Mouse (Mus musculus) ovary, adult 2 months (tissue): Measurements from ENCODE around the gene Olfr972. TPM values are rescaled to one million over a fixed set of nuclear protein-coding genes. Genes with fewer than 3 reads are reported as not detected.

Experiments
- polyA plus RNA-seq: library from polyadenylated mRNA; depleted of rRNA; stranded (reverse); fragments of >200 nt; gene quantifications from 2 replicates; pipeline ENCODE4 v1.2.3, GENCODE M21; 2012; rRNA removed

The Olfr972 gene
- polyA plus RNA-seq: not detected in 2 replicates

DNA sequence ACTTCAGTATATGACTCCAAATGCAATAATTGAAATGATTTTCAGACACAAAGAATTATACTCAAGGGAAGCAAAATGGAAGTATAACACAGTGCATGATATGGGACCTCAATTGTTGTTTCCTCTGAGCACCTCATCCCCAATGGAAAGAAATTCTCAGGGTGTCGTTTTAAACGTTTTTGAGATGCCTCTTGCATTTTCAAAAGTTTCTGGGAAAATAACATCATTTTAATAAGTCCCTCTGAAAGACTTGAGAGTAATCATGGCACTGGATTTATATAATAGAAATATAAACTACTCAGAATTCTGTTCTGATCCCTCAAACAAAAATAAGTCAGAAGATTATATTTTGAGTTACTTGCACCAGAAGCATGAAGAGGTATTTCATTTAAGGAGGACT, at the start of gene Olfr972:
Olfr972 (plus strand) TSS at position 301 of the 400 bp plus-strand sequence.

DNA sequence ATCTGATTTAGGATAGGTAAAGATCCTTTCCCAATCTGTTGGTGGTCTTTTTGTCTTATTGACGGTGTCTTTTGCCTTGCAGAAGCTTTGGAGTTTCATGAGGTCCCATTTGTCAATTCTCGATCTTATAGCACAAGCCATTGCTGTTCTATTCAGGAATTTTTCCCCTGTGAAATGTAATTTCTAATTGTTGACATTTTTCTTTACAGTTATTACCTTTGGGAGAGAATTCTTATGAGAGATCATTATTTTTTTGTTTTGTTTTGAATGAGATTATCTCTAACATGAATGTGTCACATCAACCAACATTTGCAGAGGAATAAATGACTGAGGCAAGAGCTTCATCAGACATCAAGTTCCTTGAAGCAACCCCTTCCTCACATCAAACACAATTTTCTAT, 29.6 kb upstream of the Olfr972 start, which contains the start of gene Olfr971:
Olfr971 (plus strand) TSS at position 301 of the 400 bp plus-strand sequence.

DNA sequence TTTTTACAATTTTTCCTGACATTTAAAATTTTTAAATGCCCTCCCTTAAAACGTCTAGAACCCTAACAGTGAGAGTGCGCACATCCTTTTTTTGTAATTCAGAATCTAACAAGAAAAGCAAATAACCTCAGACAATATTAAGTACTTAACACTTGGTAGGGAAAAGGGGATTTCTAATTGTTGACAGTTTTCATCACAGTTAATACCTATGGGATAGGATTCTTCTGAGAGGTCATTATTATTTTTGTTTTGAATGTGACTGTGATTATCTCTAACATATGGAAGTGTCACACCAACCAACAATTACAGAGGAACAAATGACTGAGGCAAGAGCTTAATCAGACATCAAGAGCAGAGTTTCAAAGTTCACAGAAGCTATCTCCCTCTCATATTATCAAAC, 40.8 kb downstream of the Olfr972 start, which contains the start of gene Olfr229:
Olfr229 (plus strand) TSS at position 301 of the 400 bp plus-strand sequence.

Other genes starting within 250 kb of the Olfr972 start
- not detected in 2 replicates for gene Olfr960, start 245.0 kb upstream of the Olfr972 start, polyA plus RNA-seq
- not detected in 2 replicates for gene Olfr961, start 221.3 kb upstream of the Olfr972 start, polyA plus RNA-seq
- gene Olfr963, start 199.2 kb upstream of the Olfr972 start, polyA plus RNA-seq: not detected in 2 replicates
- gene Olfr149, start 159.3 kb upstream of the Olfr972 start, polyA plus RNA-seq: not detected in 2 replicates
- gene Olfr965, start 155.1 kb upstream of the Olfr972 start, polyA plus RNA-seq: not detected in 2 replicates
- gene Olfr150, start 135.4 kb upstream of the Olfr972 start, polyA plus RNA-seq: not detected in 2 replicates
- gene Olfr967, start 120.2 kb upstream of the Olfr972 start, polyA plus RNA-seq: not detected in 2 replicates
- gene Olfr968, start 83.2 kb upstream of the Olfr972 start, polyA plus RNA-seq: not detected in 2 replicates
- gene Olfr969, start 75.5 kb upstream of the Olfr972 start, polyA plus RNA-seq: not detected in 2 replicates
- gene Olfr970, start 57.6 kb upstream of the Olfr972 start, polyA plus RNA-seq: not detected in 2 replicates
- not detected in 2 replicates for gene Olfr971, start 29.5 kb upstream of the Olfr972 start, polyA plus RNA-seq
- not detected in 2 replicates for gene Olfr229, start 40.9 kb downstream of the Olfr972 start, polyA plus RNA-seq
- gene Olfr974, start 71.1 kb downstream of the Olfr972 start, polyA plus RNA-seq: not detected in 2 replicates
- 0.08 TPM in 1 of 2 replicates, not detected in the other for gene Olfr975, start 85.6 kb downstream of the Olfr972 start, polyA plus RNA-seq
- 1.4 and 1.5 TPM in 2 replicates for gene Olfr976, start 94.7 kb downstream of the Olfr972 start, polyA plus RNA-seq
- not detected in 2 replicates for gene Olfr978, start 125.7 kb downstream of the Olfr972 start, polyA plus RNA-seq
- not detected in 2 replicates for gene Olfr979, start 137.0 kb downstream of the Olfr972 start, polyA plus RNA-seq
- gene Olfr980, start 143.2 kb downstream of the Olfr972 start, polyA plus RNA-seq: not detected in 2 replicates
- gene Olfr981, start 155.0 kb downstream of the Olfr972 start, polyA plus RNA-seq: not detected in 2 replicates
- gene Olfr982, start 207.4 kb downstream of the Olfr972 start, polyA plus RNA-seq: not detected in 2 replicates
- gene Olfr983, start 227.2 kb downstream of the Olfr972 start, polyA plus RNA-seq: not detected in 2 replicates
- gene Olfr984, start 247.8 kb downstream of the Olfr972 start, polyA plus RNA-seq: not detected in 2 replicates